Mouse (Mus musculus) heart, embryonic 16.5 days (tissue): Measurements from ENCODE around the gene Tmem248. TPM values are rescaled to one million over a fixed set of nuclear protein-coding genes. Genes with fewer than 3 reads are reported as not detected.

Experiments used
- ATAC-seq: fragments of 200-750 bp; cut with Nextera tagmentation; replicated peaks from 2 replicates; pipeline ENCODE4 v1.8.0; 2017; ENCODE audit warnings: moderate number of reproducible peaks; ENCODE audit not compliant: insufficient read depth, low FRiP score; ENCODE audit errors: extremely low read depth
- H3K27ac ChIP-seq: fragments of 300-500 bp; sonication (generic); 2 replicates; pipeline ENCODE4 v1.5.1; 2014; ENCODE audit warnings: mild to moderate bottlenecking, low read length, control low read depth, moderate library complexity
- H3K27me3 ChIP-seq: fragments of 300-500 bp; sonication (generic); 2 replicates; pipeline ENCODE4 v1.6.1; 2014; ENCODE audit warnings: low read length, mixed read lengths; ENCODE audit not compliant: control insufficient read depth, insufficient read depth
- H3K36me3 ChIP-seq: fragments of 300-500 bp; sonication (generic); 2 replicates; pipeline ENCODE4 v1.6.1; 2014; ENCODE audit not compliant: control insufficient read depth, insufficient read depth
- H3K4me1 ChIP-seq: fragments of 300-500 bp; sonication (generic); 2 replicates; pipeline ENCODE4 v1.6.1; 2014; ENCODE audit warnings: low read length, mixed read lengths; ENCODE audit not compliant: control insufficient read depth, insufficient read depth
- H3K4me2 ChIP-seq: fragments of 300-500 bp; sonication (generic); 2 replicates; pipeline ENCODE4 v1.6.1; 2014; ENCODE audit warnings: low read depth, mild to moderate bottlenecking, control low read depth, low read length
- H3K4me3 ChIP-seq: fragments of 300-500 bp; sonication (generic); 2 replicates; pipeline ENCODE4 v1.5.1; 2014; ENCODE audit warnings: mild to moderate bottlenecking, control low read depth, low read length
- H3K9ac ChIP-seq: fragments of 300-500 bp; sonication (generic); 2 replicates; pipeline ENCODE4 v1.6.1; 2014; ENCODE audit warnings: low read length, control low read depth
- H3K9me3 ChIP-seq: fragments of 300-500 bp; sonication (generic); replicated peaks from 2 replicates; pipeline ENCODE4 v1.6.1; 2016; ENCODE audit warnings: low read length; ENCODE audit not compliant: control insufficient read depth
- WGBS: fragments of 180-500 bp; shearing (Covaris S2); extraction: QIAGEN DNeasy Blood & Tissue Kit; methylation state at CpG from one replicate; pipeline ENCODE4 v1.1.7; 2014; 5-methylcytosine and 5-hydroxymethylcytosine counted together
- polyA plus RNA-seq: library from polyadenylated mRNA; unstranded; fragments of >200 nt; fragmentation: Nextera tagmentation; extraction: Ambion mirVana; gene quantifications from 2 replicates; pipeline ENCODE4 v1.2.1, GENCODE M21; 2015

The Tmem248 gene
- polyA plus RNA-seq, 1 experiment from 2014 or later, result 21.6 TPM

DNA sequence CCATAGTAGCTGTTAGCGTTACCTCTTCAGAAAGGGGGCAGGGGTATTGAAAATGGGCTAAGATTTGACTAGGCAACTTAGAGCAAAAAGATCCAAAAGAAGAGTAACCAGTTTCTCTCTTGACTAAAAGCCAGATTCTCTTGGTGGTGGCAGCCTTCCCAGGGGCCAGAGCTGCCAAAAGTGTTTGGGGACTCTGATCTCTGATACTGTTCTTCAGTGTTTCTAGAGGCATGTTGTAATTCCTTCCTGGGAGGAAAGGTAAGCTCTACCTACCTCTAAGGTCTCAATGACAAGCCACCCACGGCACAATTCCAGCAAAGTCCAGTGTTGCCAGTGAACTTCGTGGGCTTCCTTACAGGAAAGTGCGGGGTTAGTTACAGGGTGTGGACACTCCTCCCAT, 525 bp downstream of the Tmem248 start:
- peaks cover 6% of the 10 kb centered on the region for H3K4me1 ChIP-seq
- 85% methylated on average over 4 of the region's 4 CpGs for WGBS
- no peak overlapping the region for H3K4me3 ChIP-seq
- ATAC-seq, result no peak
- H3K27me3 ChIP-seq, result no peaks in the 10 kb centered on the region
- H3K27ac ChIP-seq, result no peak overlapping the region
- no peaks in the 10 kb centered on the region for H3K9me3 ChIP-seq
- no peak overlapping the region for H3K9ac ChIP-seq
- peaks cover 12% of the 10 kb centered on the region for H3K36me3 ChIP-seq
- H3K4me2 ChIP-seq, result no peak overlapping the region

DNA sequence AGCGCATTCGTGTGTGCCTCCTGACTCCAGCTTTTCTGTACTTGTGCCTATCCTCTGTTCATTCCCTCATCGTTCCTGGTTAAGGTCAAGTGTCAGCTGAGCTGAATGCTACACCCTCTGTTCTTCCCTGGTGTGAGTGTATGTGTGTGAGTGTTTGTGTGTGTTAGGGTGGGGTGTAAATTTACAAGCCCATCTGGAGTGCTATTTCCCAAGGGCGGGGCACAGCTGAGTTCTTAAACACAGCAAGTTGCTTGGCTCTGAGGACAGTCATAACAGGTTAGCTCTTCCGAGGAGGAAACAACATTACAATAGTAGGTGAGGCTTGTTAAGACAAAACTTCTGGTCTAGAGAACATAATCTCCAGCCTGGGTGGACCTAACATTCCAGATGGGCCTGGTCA, 1.5 kb downstream of the Tmem248 start:
- peaks cover 11% of the 10 kb centered on the region for H3K4me1 ChIP-seq
- no peak overlapping the region for H3K4me2 ChIP-seq
- H3K36me3 ChIP-seq, result peaks cover 8% of the 10 kb centered on the region; the same call in 1 of the 2 replicates
- no peak overlapping the region for H3K27ac ChIP-seq
- H3K9ac ChIP-seq, result no peak overlapping the region
- 87% methylated on average over 5 of the region's 5 CpGs for WGBS
- no peak for ATAC-seq
- no peaks in the 10 kb centered on the region for H3K27me3 ChIP-seq
- no peaks in the 10 kb centered on the region for H3K9me3 ChIP-seq
- no peak overlapping the region for H3K4me3 ChIP-seq

DNA sequence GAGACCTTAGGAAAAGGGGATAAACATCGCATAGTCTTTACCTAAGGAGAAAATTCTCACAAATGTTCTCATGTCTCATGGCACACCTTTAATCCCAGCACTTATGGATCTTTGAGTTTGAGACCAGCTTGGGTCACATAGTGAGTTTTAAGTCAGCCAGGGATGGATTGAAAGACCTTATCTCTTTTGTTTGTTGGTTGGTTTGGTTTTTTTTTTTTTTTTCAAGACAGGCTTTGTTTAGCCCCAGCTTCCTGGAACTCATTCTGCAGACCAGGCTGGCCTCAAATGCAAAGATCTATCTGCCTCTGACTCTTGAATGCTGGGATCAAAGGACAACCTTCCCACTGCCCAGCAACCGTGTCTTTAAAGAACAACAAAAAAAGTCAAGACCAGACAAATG, 4.4 kb downstream of the Tmem248 start:
- H3K9ac ChIP-seq, result peak overlapping the region; percentile 94
- H3K9me3 ChIP-seq, result no peaks in the 10 kb centered on the region
- 47% methylated on average over 2 of the region's 2 CpGs for WGBS
- no peaks in the 10 kb centered on the region for H3K36me3 ChIP-seq
- H3K4me3 ChIP-seq, result peak overlapping the region; percentile 68
- H3K27me3 ChIP-seq, result no peaks in the 10 kb centered on the region
- H3K4me1 ChIP-seq, result peaks cover 15% of the 10 kb centered on the region
- ATAC-seq, result no peak
- no peak overlapping the region for H3K27ac ChIP-seq
- H3K4me2 ChIP-seq, result peak overlapping the region; percentile 66

DNA sequence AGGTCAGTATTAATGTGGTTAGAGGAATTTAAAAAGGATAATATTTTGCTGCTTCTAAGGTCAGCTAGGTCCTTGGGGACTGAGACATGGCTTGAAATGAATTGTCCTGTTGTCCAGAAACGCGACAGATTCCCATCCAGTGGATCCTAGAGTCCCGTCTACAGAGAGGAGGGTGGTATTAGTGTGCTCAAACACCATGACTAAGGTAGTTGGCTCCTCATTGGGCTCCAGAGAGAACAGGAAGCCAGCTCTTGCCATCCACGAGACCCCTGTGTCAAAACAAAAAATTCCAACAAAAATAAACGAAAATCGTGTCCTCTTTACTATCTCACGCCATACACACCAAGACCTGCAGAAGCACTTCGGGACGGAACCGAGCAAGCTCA, 4.9 kb downstream of the Tmem248 start:
- WGBS, result 2% methylated on average over 10 of the region's 10 CpGs
- peaks cover 16% of the 10 kb centered on the region for H3K4me1 ChIP-seq
- no peaks in the 10 kb centered on the region for H3K27me3 ChIP-seq

DNA sequence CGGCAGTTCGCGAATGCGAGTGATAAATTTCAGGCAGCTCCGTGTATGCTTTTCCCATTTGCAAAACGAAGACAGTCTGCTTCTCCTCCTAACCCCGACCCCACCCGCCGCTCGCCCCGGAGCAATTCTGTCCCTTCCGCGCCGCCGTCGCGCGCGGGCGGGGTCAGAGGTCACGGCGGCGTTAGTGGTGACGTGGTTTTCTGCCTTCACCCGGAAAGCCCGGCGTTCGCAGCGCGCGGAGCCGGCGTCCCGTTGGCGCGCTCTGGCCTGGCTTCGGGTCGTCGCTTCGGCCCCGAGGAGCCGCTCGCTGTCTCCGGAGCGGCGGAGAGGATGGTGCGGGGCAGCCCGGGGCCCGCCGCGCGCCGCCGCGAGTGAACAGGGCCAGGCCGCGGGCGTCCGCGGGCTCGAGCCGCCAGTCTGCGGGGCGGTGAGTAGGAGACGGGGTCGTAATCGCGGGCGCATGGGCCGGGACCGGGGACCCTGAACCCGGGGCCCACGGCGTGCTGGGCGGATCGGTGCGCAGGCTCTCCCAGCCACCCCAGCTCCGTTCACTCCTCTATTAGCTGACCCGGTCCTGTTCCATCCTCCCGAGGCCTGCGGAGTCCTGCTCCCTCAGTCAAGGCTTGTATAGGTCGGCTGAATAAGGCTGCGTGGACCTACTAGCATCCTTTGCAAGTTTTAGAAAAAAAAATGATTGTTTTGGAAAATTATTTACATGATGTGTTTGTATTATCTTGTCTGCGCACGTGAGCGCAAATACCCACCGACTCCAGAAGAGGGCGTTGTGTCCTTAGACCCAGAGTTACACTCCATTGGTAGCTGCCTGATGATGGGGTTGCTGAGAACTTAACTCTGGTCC, 5.5 kb downstream of the Tmem248 start:
- no peaks in the 10 kb centered on the region for H3K9me3 ChIP-seq
- peak overlapping the region; percentile 83 for H3K27ac ChIP-seq
- no peaks in the 10 kb centered on the region for H3K36me3 ChIP-seq
- ATAC-seq, result peak; percentile 90
- H3K27me3 ChIP-seq, result no peaks in the 10 kb centered on the region
- H3K9ac ChIP-seq, result peak overlapping the region; percentile 94
- peak overlapping the region; percentile 68 for H3K4me3 ChIP-seq
- peak overlapping the region; percentile 66 for H3K4me2 ChIP-seq
- peaks cover 19% of the 10 kb centered on the region for H3K4me1 ChIP-seq
- WGBS, result under 1% methylated on average over 88 of the region's 88 CpGs

More for the DNA sequence above, 4.9 kb downstream of the Tmem248 start:
- peak overlapping the region; percentile 82 for H3K27ac ChIP-seq
- H3K9ac ChIP-seq, result peak overlapping the region; percentile 94
- H3K9me3 ChIP-seq, result no peaks in the 10 kb centered on the region
- peak overlapping the region; percentile 68 for H3K4me3 ChIP-seq
- peak; percentile 38 for ATAC-seq
- no peaks in the 10 kb centered on the region for H3K36me3 ChIP-seq
- H3K4me2 ChIP-seq, result peak overlapping the region; percentile 66

DNA sequence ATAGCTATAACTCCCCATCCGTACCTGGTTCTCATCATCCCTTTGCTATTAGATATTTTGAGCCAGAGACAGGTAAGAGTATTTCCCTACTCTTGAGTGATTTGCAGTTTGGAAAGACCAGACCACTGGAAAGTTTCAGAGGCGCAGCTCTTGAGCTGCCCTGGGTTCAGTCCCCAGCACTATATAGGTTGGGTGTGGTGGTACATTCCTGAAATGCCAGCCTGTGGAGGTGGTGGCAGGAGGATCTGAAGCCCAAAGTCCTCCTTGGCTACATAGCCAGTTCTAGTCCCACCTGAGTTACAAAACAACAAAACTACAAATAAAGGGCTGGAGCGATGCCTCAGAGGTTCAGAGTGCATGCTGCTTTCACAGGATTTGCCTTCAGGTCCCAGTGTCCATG, 9.9 kb downstream of the Tmem248 start:
- Histone ChIP-seq H3K9me3 (no peaks in the 10 kb centered on the region), H3K4me2 (no peak overlapping the region), H3K4me3 (no peak overlapping the region), H3K9ac (no peak overlapping the region), H3K27ac (no peak overlapping the region), H3K27me3 (no peaks in the 10 kb centered on the region), H3K4me1 (peaks cover 12% of the 10 kb centered on the region), H3K36me3 (peaks cover 15% of the 10 kb centered on the region)
- WGBS, result 90% methylated on average over 3 of the region's 3 CpGs
- no peak for ATAC-seq

DNA sequence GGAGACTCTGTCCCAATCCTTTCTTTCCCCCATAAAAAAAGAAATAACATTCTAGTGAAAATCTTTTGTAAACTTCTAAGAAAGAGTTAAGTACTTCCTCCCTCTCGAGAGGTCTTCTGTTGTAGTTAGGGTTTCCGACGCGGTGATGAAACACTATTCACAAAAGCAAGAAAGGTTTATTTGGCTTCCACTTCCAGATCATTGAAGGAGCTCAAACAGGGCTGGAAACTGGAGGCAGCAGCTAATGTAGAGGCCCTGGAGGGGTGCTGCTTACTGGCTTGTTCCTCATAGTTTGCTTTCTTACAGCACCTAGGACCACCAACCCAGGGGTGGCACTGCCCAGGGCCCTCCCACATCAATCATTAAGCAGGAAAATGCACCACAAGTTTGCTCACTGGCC, 11.2 kb downstream of the Tmem248 start:
- Histone ChIP-seq H3K9ac (no peak overlapping the region), H3K27me3 (no peaks in the 10 kb centered on the region), H3K4me1 (peaks cover 10% of the 10 kb centered on the region), H3K27ac (no peak overlapping the region), H3K4me3 (no peak overlapping the region), H3K9me3 (no peaks in the 10 kb centered on the region), H3K36me3 (peaks cover 28% of the 10 kb centered on the region), H3K4me2 (no peak overlapping the region)
- ATAC-seq, result no peak
- 63% methylated on average over 4 of the region's 4 CpGs for WGBS

DNA sequence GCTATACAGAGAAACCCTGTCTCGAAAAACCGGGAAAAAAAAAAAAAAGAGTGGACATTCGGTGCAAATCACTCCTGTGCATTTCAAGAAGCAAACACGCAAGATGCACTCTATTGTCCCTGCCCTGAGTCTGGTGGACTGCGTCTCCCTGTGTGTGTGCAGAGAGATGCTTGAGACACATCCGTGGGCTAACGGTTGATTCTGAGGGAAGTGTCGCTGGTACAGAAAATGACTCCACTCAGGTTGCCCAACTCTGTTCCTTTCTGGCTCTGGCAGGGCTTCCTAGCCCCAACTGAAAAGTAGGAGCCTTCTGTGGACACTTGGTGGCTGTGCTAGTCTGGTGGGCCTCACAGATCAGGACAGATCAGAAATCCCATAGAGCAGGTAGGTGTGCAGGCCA, 19.4 kb downstream of the Tmem248 start:
- no peak overlapping the region for H3K4me2 ChIP-seq
- H3K9ac ChIP-seq, result no peak overlapping the region
- H3K4me3 ChIP-seq, result no peak overlapping the region
- H3K27me3 ChIP-seq, result no peaks in the 10 kb centered on the region
- H3K36me3 ChIP-seq, result peaks cover 84% of the 10 kb centered on the region
- WGBS, result 91% methylated on average over 8 of the region's 8 CpGs
- no peak overlapping the region for H3K27ac ChIP-seq
- H3K4me1 ChIP-seq, result no peaks in the 10 kb centered on the region
- no peak for ATAC-seq
- no peaks in the 10 kb centered on the region for H3K9me3 ChIP-seq

DNA sequence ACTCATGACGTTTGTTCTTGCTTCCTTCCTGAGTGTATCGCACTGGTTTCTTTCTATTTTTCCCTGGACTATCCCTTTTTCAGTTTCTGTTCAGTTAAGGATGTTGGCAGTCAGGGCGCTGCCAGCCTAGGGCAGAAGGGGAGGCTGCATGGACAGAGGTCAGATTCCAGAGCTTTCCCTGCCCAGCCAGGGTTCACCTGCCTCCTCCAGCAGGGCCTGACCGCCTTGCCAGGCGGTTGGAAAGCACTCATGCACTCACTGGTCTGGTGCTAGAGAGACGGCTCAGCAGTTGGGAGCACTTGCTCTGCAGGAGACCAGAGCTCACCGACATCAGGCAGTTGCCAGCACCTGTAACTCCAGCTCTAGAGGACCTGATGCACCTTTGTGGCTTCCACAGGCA, 22.4 kb downstream of the Tmem248 start:
- peaks cover 79% of the 10 kb centered on the region for H3K36me3 ChIP-seq
- H3K4me1 ChIP-seq, result no peaks in the 10 kb centered on the region

More for the DNA sequence above, 22.4 kb downstream of the Tmem248 start:
- Histone ChIP-seq H3K4me2 (no peak overlapping the region), H3K9ac (no peak overlapping the region), H3K27ac (no peak overlapping the region), H3K9me3 (no peaks in the 10 kb centered on the region), H3K4me3 (no peak overlapping the region), H3K27me3 (no peaks in the 10 kb centered on the region)
- WGBS, result 90% methylated on average over 7 of the region's 7 CpGs
- ATAC-seq, result no peak
